Mouse (Mus musculus): ENCODE measurements around the gene Cpt1b.

Cpt1b gene

GRCm38 (mm10) chr15:89379429-89379828 lies 46.2 kb downstream of the Cpt1b start:
- DNase-seq (ENCODE audit: low spot score in 2 of 2), result no peak

- no peak for DNase-seq (ENCODE audit: low spot score in 2 of 2)
These were observed 46.7 kb downstream of the Cpt1b start, which contains the start of gene Odf3b for GRCm38 (mm10) chr15:89378831-89379401. Odf3b (minus strand) TSS chr15:89379282.

GRCm38 (mm10) chr15:89377938-89378828 lies 47.5 kb downstream of the Cpt1b start:
- DNase-seq (ENCODE audit: low spot score in 2 of 2), result no peak

DNA sequence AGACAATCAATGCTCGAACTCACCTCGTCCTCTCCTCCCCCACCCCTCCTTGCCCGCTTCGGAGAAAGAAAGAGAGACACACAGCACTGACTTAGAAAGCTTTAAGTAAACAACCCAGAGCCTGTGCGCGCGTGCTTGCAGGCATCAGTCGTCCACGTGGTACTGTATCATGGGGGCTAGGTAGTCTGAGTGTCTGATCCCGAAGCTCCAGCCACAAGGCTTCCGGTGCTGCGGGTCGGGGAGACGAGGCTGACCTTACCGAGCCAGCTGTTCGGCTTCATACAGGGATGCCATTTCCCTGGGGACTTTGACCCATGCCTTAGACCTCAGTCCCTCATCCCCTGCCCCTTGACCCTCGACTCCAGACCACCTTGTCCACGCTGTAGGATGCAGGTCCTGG lies 48.3 kb downstream of the Cpt1b start:
- no peak for DNase-seq (ENCODE audit: low spot score in 2 of 2)

- no peak for DNase-seq (ENCODE audit: low spot score in 2 of 2)
These were observed 48.7 kb downstream of the Cpt1b start, which contains the start of gene Tymp for GRCm38 (mm10) chr15:89376957-89377356. Tymp (minus strand) TSS chr15:89377039.

DNA sequence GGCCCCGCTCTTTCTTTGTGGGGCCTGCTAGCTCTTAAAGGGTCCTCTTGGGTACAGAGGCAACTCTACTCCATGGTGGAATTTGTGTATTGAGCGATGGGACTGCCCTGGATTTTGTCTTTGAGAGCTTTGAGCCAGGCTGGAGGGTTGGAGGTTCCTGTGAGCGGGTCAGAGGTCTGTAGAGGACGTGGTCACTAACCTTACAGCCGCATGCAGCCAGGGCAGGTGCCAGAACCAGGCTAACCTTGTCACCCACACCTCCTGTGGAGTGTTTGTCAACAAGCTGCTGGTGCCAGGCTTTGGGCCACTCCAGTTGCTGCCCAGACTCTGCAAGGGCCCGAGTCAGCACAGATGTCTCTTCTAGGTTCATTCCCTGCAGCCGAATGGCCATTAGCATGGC lies 49.6 kb downstream of the Cpt1b start:
- DNase-seq (ENCODE audit: low spot score in 2 of 2), result no peak

GRCm38 (mm10) chr15:89374801-89375534 lies 50.7 kb downstream of the Cpt1b start:
- no peak for DNase-seq (ENCODE audit: low spot score in 2 of 2)

DNA sequence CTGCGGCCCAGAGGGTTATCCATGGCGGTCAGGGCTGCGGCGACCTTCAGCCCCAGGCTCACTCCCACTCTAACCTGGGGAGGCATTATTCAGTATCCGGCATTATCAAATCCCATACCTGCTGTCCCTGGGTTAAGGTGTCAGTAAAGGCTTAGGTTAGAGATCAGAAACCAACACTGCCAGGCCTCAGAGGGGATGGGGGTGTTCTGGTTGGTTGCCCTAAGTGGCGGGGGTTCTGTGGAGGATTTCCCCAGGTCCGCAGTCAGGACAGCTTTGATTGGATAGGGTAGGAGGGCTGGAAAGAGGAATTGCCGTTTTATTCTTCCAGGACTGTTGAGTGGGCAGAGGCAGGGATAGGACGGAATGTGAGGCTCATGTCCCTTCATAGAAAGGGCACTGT lies 51.3 kb downstream of the Cpt1b start:
- no peak for DNase-seq (ENCODE audit: low spot score in 2 of 2)

GRCm38 (mm10) chr15:89373762-89374248 lies 51.9 kb downstream of the Cpt1b start, which contains the start of gene Sco2:
Sco2 (minus strand) TSS chr15:89373846.
- DNase-seq (ENCODE audit: low spot score in 2 of 2), result peak; percentile 87 to 91

- peak; percentile 71 to 81 for DNase-seq (ENCODE audit: low spot score in 2 of 2)
These were observed 52.5 kb downstream of the Cpt1b start for GRCm38 (mm10) chr15:89373027-89373761.

DNA sequence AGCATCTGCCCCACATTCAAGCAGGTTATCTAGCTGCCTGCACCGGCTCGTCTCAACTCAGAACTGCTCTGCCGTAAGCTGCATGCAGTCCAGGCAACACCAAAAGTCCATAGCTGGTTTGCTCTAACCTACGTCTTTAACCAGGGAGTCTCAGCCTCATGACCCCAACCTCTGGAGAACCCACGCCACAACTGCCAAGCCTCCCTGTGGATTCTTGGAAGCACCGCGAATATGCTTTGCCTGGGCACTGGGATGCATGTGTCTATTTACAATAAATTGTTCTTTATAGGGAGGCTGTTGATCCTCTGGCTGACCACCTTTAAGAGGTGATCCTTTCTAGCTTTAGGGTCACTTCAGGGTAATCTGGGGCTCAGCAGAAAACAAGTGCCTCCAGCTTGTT lies 53.1 kb downstream of the Cpt1b start:
- DNase-seq (ENCODE audit: low spot score in 2 of 2), result no peak

GRCm38 (mm10) chr15:89372068-89372467 lies 53.6 kb downstream of the Cpt1b start:
- no peak for DNase-seq (ENCODE audit: low spot score in 2 of 2)
